Mouse (Mus musculus): Measurements from ENCODE around the gene Smim6. TPM values are rescaled to one million over a fixed set of nuclear protein-coding genes. Genes with fewer than 3 reads are reported as not detected.

Gene Smim6
- polyA plus RNA-seq, 1 experiment from 2014 or later = 1.4 TPM

- no peaks in the 10 kb centered on the region for H3K9me3 ChIP-seq (ENCODE audit: control insufficient read depth, low read length)
- H3K27me3 ChIP-seq (replicated peaks; ENCODE audit: control insufficient read depth, insufficient read depth, low read length) = no peaks in the 10 kb centered on the region; the same call in 1 of the 2 replicates
- no peak overlapping the region for H3K4me2 ChIP-seq (ENCODE audit: low read depth, low read length)
- no peaks in the 10 kb centered on the region for H3K36me3 ChIP-seq (ENCODE audit: control insufficient read depth, insufficient read depth, low read length)
- WGBS = 21% methylated on average over 5 of the region's 5 CpGs
- DNase-seq (ENCODE audit: low spot score) (no peak), ATAC-seq (ENCODE audit: low read depth) (no peak)
- no peak overlapping the region for H3K9ac ChIP-seq (ENCODE audit: low read depth, low read length)
- H3K27ac ChIP-seq (replicated peaks; ENCODE audit: low read depth, low read length) = no peak overlapping the region
- H3K4me1 ChIP-seq (ENCODE audit: control insufficient read depth, insufficient read depth, low read length) = no peaks in the 10 kb centered on the region
- H3K4me3 ChIP-seq (ENCODE audit: low read depth, low read length) = no peak overlapping the region
Measured at GRCm38 (mm10) chr11:115881002-115881401, 30.8 kb upstream of the Smim6 start.

- no peaks in the 10 kb centered on the region for H3K9me3 ChIP-seq (ENCODE audit: control insufficient read depth, low read length)
Measured at GRCm38 (mm10) chr11:115883251-115883650, 28.6 kb upstream of the Smim6 start.

GRCm38 (mm10) chr11:115884361-115884760 lies 27.5 kb upstream of the Smim6 start:
- Histone ChIP-seq H3K9ac (ENCODE audit: low read depth, low read length) (no peak overlapping the region), H3K27ac (replicated peaks; ENCODE audit: low read depth, low read length) (no peak overlapping the region), H3K9me3 (ENCODE audit: control insufficient read depth, low read length) (no peaks in the 10 kb centered on the region), H3K4me1 (ENCODE audit: control insufficient read depth, insufficient read depth, low read length) (no peaks in the 10 kb centered on the region), H3K27me3 (replicated peaks; ENCODE audit: control insufficient read depth, insufficient read depth, low read length) (no peaks in the 10 kb centered on the region; the same call in 1 of the 2 replicates), H3K4me2 (ENCODE audit: low read depth, low read length) (no peak overlapping the region), H3K36me3 (ENCODE audit: control insufficient read depth, insufficient read depth, low read length) (no peaks in the 10 kb centered on the region), H3K4me3 (ENCODE audit: low read depth, low read length) (no peak overlapping the region)
- DNase-seq (ENCODE audit: low spot score) (no peak), ATAC-seq (ENCODE audit: low read depth) (no peak)
- WGBS = 87% methylated on average over 3 of the region's 3 CpGs

More at GRCm38 (mm10) chr11:115883251-115883650, 28.6 kb upstream of the Smim6 start:
- no peak overlapping the region for H3K4me3 ChIP-seq (ENCODE audit: low read depth, low read length)
- no peak overlapping the region for H3K9ac ChIP-seq (ENCODE audit: low read depth, low read length)
- 21% methylated on average over 12 of the region's 17 CpGs for WGBS
- no peaks in the 10 kb centered on the region; the same call in 1 of the 2 replicates for H3K27me3 ChIP-seq (replicated peaks; ENCODE audit: control insufficient read depth, insufficient read depth, low read length)
- no peak overlapping the region for H3K27ac ChIP-seq (replicated peaks; ENCODE audit: low read depth, low read length)
- H3K36me3 ChIP-seq (ENCODE audit: control insufficient read depth, insufficient read depth, low read length) = no peaks in the 10 kb centered on the region
- ATAC-seq (ENCODE audit: low read depth) (no peak), DNase-seq (ENCODE audit: low spot score) (no peak)
- H3K4me2 ChIP-seq (ENCODE audit: low read depth, low read length) = no peak overlapping the region
- H3K4me1 ChIP-seq (ENCODE audit: control insufficient read depth, insufficient read depth, low read length) = no peaks in the 10 kb centered on the region

GRCm38 (mm10) chr11:115885281-115885680 lies 26.5 kb upstream of the Smim6 start:
- Histone ChIP-seq H3K9ac (ENCODE audit: low read depth, low read length) (no peak overlapping the region), H3K36me3 (ENCODE audit: control insufficient read depth, insufficient read depth, low read length) (no peaks in the 10 kb centered on the region), H3K27ac (replicated peaks; ENCODE audit: low read depth, low read length) (no peak overlapping the region), H3K27me3 (replicated peaks; ENCODE audit: control insufficient read depth, insufficient read depth, low read length) (no peaks in the 10 kb centered on the region; the same call in 1 of the 2 replicates), H3K4me1 (ENCODE audit: control insufficient read depth, insufficient read depth, low read length) (no peaks in the 10 kb centered on the region), H3K4me3 (ENCODE audit: low read depth, low read length) (no peak overlapping the region), H3K9me3 (ENCODE audit: control insufficient read depth, low read length) (no peaks in the 10 kb centered on the region), H3K4me2 (ENCODE audit: low read depth, low read length) (no peak overlapping the region)
- DNase-seq (ENCODE audit: low spot score) (no peak), ATAC-seq (ENCODE audit: low read depth) (no peak)
- 74% methylated on average over 11 of the region's 11 CpGs for WGBS

- Histone ChIP-seq H3K4me2 (ENCODE audit: low read depth, low read length) (no peak overlapping the region), H3K9me3 (ENCODE audit: control insufficient read depth, low read length) (no peaks in the 10 kb centered on the region), H3K4me3 (ENCODE audit: low read depth, low read length) (no peak overlapping the region), H3K36me3 (ENCODE audit: control insufficient read depth, insufficient read depth, low read length) (no peaks in the 10 kb centered on the region), H3K27me3 (replicated peaks; ENCODE audit: control insufficient read depth, insufficient read depth, low read length) (no peaks in the 10 kb centered on the region; the same call in 1 of the 2 replicates), H3K9ac (ENCODE audit: low read depth, low read length) (no peak overlapping the region), H3K4me1 (ENCODE audit: control insufficient read depth, insufficient read depth, low read length) (no peaks in the 10 kb centered on the region), H3K27ac (replicated peaks; ENCODE audit: low read depth, low read length) (no peak overlapping the region)
- ATAC-seq (ENCODE audit: low read depth) = no peak
- WGBS = 94% methylated on average over 10 of the region's 11 CpGs
- DNase-seq (ENCODE audit: low spot score) = no peak
Measured at GRCm38 (mm10) chr11:115886446-115886845, 25.4 kb upstream of the Smim6 start.

- Histone ChIP-seq H3K4me3 (ENCODE audit: low read depth, low read length) (no peak overlapping the region), H3K27ac (replicated peaks; ENCODE audit: low read depth, low read length) (no peak overlapping the region), H3K4me1 (ENCODE audit: control insufficient read depth, insufficient read depth, low read length) (no peaks in the 10 kb centered on the region), H3K9ac (ENCODE audit: low read depth, low read length) (no peak overlapping the region), H3K9me3 (ENCODE audit: control insufficient read depth, low read length) (no peaks in the 10 kb centered on the region), H3K36me3 (ENCODE audit: control insufficient read depth, insufficient read depth, low read length) (peaks cover 8% of the 10 kb centered on the region), H3K4me2 (ENCODE audit: low read depth, low read length) (no peak overlapping the region), H3K27me3 (replicated peaks; ENCODE audit: control insufficient read depth, insufficient read depth, low read length) (no peaks in the 10 kb centered on the region)
- WGBS = 63% methylated on average over 3 of the region's 5 CpGs
- ATAC-seq (ENCODE audit: low read depth) (no peak), DNase-seq (ENCODE audit: low spot score) (no peak)
Measured at GRCm38 (mm10) chr11:115888020-115888419, 23.8 kb upstream of the Smim6 start.

- DNase-seq (ENCODE audit: low spot score) (no peak), ATAC-seq (ENCODE audit: low read depth) (no peak)
- whole genome bisulfite sequencing = 72% methylated on average over 6 of the region's 6 CpGs
- H3K4me1 ChIP-seq (ENCODE audit: control insufficient read depth, insufficient read depth, low read length) = no peaks in the 10 kb centered on the region
- no peak overlapping the region for H3K27ac ChIP-seq (replicated peaks; ENCODE audit: low read depth, low read length)
- no peak overlapping the region for H3K4me3 ChIP-seq (ENCODE audit: low read depth, low read length)
- H3K9me3 ChIP-seq (ENCODE audit: control insufficient read depth, low read length) = no peaks in the 10 kb centered on the region
- no peaks in the 10 kb centered on the region for H3K27me3 ChIP-seq (replicated peaks; ENCODE audit: control insufficient read depth, insufficient read depth, low read length)
- H3K36me3 ChIP-seq (ENCODE audit: control insufficient read depth, insufficient read depth, low read length) = peaks cover 19% of the 10 kb centered on the region
- no peak overlapping the region for H3K4me2 ChIP-seq (ENCODE audit: low read depth, low read length)
- no peak overlapping the region for H3K9ac ChIP-seq (ENCODE audit: low read depth, low read length)
Measured at GRCm38 (mm10) chr11:115889159-115889558, 22.7 kb upstream of the Smim6 start.

GRCm38 (mm10) chr11:115892213-115892612 lies 19.6 kb upstream of the Smim6 start:
- DNase-seq (ENCODE audit: low spot score) (no peak), ATAC-seq (ENCODE audit: low read depth) (no peak)
- H3K36me3 ChIP-seq (ENCODE audit: control insufficient read depth, insufficient read depth, low read length) = peaks cover 45% of the 10 kb centered on the region
- H3K4me3 ChIP-seq (ENCODE audit: low read depth, low read length) = no peak overlapping the region
- no peaks in the 10 kb centered on the region for H3K9me3 ChIP-seq (ENCODE audit: control insufficient read depth, low read length)
- H3K27ac ChIP-seq (replicated peaks; ENCODE audit: low read depth, low read length) = no peak overlapping the region
- no peaks in the 10 kb centered on the region for H3K4me1 ChIP-seq (ENCODE audit: control insufficient read depth, insufficient read depth, low read length)
- no peak overlapping the region for H3K4me2 ChIP-seq (ENCODE audit: low read depth, low read length)
- 60% methylated on average over 6 of the region's 6 CpGs for WGBS
- H3K9ac ChIP-seq (ENCODE audit: low read depth, low read length) = no peak overlapping the region
- H3K27me3 ChIP-seq (replicated peaks; ENCODE audit: control insufficient read depth, insufficient read depth, low read length) = no peaks in the 10 kb centered on the region

- no peaks in the 10 kb centered on the region for H3K27me3 ChIP-seq (replicated peaks; ENCODE audit: control insufficient read depth, insufficient read depth, low read length)
- no peak overlapping the region for H3K4me2 ChIP-seq (ENCODE audit: low read depth, low read length)
- H3K9me3 ChIP-seq (ENCODE audit: control insufficient read depth, low read length) = no peaks in the 10 kb centered on the region
- 88% methylated on average over 8 of the region's 9 CpGs for WGBS
- DNase-seq (ENCODE audit: low spot score) (no peak), ATAC-seq (ENCODE audit: low read depth) (no peak)
- no peak overlapping the region for H3K27ac ChIP-seq (replicated peaks; ENCODE audit: low read depth, low read length)
- H3K9ac ChIP-seq (ENCODE audit: low read depth, low read length) = no peak overlapping the region
- peaks cover 45% of the 10 kb centered on the region for H3K36me3 ChIP-seq (ENCODE audit: control insufficient read depth, insufficient read depth, low read length)
- H3K4me3 ChIP-seq (ENCODE audit: low read depth, low read length) = no peak overlapping the region
- H3K4me1 ChIP-seq (ENCODE audit: control insufficient read depth, insufficient read depth, low read length) = no peaks in the 10 kb centered on the region
Measured at GRCm38 (mm10) chr11:115893071-115893470, 18.7 kb upstream of the Smim6 start.

All from embryonic facial prominence, embryonic 14.5 days (tissue).